Mouse (Mus musculus) layer of hippocampus, adult 11-12 months (tissue): ENCODE measurements around the gene Elp4.

Experiments used
- DNase-seq: peaks from one replicate; pipeline ENCODE4 v3.0.0; 2022; ENCODE audit warnings: low spot score

The Elp4 gene

DNA sequence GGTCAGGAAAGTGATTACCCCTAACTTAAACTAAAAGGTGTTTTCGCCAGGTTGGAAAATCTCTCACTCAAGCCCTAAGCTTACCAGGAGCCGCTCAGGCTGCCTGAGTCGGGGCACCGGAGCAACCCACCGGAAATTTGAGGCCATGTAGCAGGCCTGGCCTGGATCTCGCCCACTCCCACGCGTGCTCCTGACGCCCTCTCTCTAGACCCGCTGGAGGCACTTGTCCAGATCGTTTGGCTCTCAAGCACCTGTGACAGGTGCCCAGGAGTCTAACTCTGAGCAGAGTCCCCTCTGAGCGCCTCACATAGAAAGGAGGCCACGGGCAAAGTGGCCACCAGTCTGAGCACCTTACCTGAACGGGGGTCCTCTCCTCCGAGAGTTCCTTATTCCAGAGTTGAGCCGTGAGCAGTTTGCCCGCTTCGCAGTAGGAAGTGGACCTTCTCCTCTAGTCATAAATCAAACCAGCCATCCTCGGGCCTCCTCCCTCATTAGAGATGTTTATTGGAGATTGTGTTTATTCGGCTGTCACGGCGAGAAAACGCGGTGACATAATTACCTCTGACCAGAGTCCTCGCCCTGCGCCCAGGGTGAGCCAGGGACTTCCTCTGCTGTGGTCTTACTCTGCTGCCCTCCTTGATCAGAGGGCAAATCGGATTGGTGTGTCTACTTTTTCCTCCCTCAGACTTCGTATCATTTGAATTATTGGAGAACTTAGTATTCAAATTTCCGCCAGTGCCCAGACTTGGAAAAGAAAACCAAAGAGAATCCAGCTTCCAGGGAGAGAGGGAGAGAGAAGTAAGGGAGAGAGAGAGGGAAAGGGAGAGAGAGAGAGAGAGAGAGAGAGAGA is 234.3 kb downstream of the Elp4 start:
- no peak for DNase-seq

DNA sequence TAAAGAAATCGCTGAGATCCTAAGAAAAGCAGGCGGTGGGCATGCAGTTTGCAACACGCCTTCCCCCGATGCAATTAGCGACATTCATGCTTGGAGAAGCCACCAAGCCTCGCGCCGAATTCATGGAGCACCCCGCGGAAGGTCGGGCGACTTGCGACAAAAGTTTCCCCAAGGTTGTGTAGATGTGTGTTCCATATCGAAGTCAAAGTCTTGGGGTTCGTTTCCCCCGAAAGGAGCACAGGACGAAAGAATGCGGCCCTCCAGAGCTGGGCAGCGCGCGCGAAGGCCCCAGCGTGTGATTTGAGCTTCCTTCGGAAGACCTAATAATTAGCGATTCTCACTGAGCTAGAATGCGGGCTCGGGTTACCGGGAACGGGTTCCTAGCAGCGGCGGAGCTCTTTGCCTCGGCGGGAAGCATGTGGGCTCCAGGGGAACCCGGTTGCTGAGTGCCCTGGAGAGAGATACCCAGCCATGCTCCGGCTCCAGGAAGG is 234.9 kb downstream of the Elp4 start:
- DNase-seq, result no peak

- DNase-seq, result no peak
Observed at GRCm38 (mm10) chr2:105668271-105669270, 235.8 kb downstream of the Elp4 start, which contains the start of gene Pax6. Pax6 (plus strand) TSS chr2:105668900.

GRCm38 (mm10) chr2:105667626-105667950 is 236.8 kb downstream of the Elp4 start:
- DNase-seq, result no peak

- DNase-seq, result no peak
Observed at GRCm38 (mm10) chr2:105666763-105667625, 237.4 kb downstream of the Elp4 start.

- no peak for DNase-seq
Observed at GRCm38 (mm10) chr2:105666331-105666730, 238.0 kb downstream of the Elp4 start.

GRCm38 (mm10) chr2:105665491-105666250 is 238.7 kb downstream of the Elp4 start:
- DNase-seq, result no peak

DNA sequence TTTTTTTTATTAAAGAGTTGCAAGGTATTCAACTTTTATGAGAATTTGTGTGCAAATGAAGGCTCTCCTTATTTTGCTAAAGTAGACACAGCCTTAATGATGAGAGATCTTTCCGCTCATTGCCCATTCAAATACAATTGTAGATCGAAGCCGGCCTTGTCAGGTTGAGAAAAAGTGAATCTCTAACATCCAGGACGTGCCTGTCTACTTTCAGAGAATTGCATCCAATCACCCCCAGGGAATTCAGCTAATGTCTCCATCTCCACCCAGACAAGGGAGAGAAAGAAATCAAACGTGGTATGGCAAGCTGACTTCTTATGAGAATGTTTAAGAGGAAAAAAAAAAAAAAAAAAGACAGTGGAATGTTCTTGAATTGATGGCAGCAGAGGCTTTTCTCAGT is 239.4 kb downstream of the Elp4 start:
- DNase-seq, result no peak

- DNase-seq, result no peak
Observed at GRCm38 (mm10) chr2:105663101-105663511, 241.3 kb downstream of the Elp4 start.

GRCm38 (mm10) chr2:105662606-105663005 is 241.8 kb downstream of the Elp4 start:
- no peak for DNase-seq

DNA sequence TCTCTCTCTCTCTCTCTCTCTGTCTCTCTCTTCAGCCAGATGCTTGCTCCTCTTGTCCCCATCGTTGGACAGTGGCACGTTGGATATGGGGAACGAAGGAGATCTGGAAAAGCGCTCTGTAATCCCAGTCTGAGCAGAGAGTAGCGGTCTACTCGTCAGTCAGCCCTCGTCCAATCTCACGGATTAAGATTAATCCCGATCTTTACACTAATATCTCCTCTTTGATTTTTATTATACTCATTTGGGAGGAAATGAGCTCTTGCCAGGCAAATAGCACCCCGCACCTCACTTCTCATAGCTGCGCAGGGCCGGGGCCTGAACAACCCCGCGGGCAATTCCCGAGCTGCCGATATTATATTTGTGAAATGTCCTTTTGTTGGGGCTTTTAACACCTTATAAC is 242.2 kb downstream of the Elp4 start:
- DNase-seq, result no peak

DNA sequence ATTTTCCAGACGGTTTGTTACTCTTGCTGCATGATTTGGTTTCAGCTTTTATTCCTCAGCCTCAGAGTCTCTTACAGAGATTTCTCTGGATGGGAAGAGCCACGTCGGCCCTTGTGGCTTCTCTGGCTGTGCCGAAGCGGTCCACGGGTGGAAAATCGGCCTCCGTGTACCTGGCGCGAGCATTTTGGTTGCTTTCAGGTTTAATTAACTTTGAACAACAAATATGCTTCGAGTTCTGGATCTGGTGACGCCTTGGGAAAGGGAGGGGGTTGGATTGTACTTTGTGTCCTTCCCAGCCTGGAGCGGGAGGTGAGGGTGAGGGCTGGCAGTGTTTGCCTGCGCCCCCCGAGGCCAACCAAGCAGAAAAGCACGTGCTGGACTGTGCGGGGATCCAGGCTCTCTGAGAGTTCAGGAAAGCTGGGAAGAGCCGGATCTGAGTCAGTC is 242.7 kb downstream of the Elp4 start:
- DNase-seq, result no peak

- no peak for DNase-seq
Observed at GRCm38 (mm10) chr2:105660874-105661622, 243.3 kb downstream of the Elp4 start.

DNA sequence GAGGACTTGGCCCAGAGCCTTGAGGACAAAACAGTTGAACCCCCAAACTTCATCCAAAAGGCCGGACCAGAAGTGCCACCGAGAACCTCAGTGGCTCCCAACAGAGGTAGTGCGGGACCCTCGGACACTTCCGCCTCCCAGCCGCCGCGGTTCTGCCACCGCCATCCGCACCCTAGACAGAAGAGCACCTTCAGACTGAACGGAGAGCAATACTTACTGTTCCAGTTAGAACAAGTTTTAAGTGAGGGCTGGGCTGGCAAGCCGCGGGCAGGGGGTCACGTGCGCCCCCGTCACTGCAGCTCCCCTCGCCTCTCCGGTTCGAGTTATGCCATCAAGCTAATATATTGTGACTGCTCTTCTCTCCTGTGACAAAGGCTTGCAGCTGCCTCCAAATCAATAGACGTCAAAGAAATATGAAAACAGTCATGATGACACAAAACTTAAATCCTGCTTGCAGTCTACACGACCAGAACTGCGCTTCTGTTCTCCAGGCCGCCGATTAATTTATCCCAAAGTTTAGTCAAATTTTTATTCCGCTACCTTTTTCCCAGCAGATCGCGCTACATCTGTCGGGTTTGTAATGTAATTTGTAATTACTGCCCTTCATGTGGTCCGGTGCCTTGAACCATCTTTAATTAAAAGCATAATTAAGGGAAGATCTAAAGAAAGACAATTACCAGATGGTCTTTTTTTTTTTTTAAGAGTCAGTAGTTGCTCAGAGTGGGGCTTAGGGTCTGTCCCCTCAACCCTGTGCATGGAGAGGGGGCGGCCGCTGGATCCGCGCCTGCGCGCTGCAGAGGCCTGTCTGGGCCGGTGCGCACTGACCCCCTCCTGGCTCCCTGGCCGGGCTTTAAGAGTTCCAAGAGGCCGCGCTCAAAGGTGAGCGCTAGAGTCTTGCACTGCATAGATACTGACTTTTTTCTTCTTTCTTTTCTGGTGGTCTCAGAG is 244.2 kb downstream of the Elp4 start:
- DNase-seq, result no peak

DNA sequence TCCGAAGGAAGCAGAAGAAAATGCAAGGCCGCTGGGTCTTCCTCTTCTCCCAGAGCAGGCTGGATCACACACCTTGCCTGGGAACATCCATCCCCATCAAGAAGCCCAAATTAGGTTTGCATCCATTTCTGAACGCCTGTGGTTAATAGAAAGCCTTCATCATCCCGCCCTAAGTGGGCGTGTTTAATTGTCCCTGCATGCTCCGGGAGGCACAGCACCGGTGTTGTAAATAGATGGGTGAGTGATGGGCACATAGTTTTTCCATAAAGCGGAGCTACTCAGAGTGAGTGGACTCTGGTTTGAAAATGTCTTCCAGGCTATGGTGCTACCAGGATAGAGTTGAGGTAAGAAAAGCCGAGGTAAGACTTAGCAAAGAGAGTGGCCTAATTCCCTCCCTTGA is 245.0 kb downstream of the Elp4 start:
- DNase-seq, result no peak

DNA sequence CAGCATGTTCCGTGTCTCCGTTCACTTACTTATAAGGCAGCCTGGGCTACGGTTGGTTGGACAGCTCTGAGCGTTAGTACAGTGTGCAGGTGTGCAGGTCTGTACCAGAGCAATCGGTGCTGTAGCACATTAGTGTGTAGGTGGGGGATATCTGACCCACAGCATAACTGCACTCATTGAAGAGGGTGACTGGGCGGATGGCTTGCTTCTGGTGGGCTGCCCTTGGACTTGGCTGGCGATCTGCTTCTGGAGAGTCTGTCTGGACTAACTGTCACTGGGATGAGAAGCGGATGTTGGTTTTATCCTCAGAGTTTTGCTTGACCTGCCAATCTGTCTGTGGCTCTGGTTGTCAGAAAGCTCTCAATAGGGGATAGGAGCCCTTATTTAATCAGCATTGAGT is 247.9 kb downstream of the Elp4 start:
- no peak for DNase-seq
